Mouse (Mus musculus) liver, adult (tissue): ENCODE measurements around the gene Ccdc180.

Experiments
- GATA4 ChIP-seq: IDR thresholded peaks from 2 replicates; pipeline ENCODE4 v1.6.1; 2014; ENCODE audit warnings: mild to moderate bottlenecking, low read length; ENCODE audit not compliant: insufficient replicate concordance

The Ccdc180 gene

GRCm38 (mm10) chr4:45953025-45953919 is 63.2 kb downstream of the Ccdc180 start:
- no peak for TF ChIP-seq GATA4

GRCm38 (mm10) chr4:45955235-45955634 is 65.1 kb downstream of the Ccdc180 start:
- no peak for TF ChIP-seq GATA4

GRCm38 (mm10) chr4:45956131-45956530 is 66.0 kb downstream of the Ccdc180 start:
- no peak for TF ChIP-seq GATA4

- no peak for TF ChIP-seq GATA4
Measured at GRCm38 (mm10) chr4:45956706-45957105, 66.6 kb downstream of the Ccdc180 start.

- no peak for TF ChIP-seq GATA4
Measured at GRCm38 (mm10) chr4:45964771-45965439, 74.8 kb downstream of the Ccdc180 start, which contains the start of gene Tdrd7. TSS of gene Tdrd7 (plus strand) at chr4:45965334.

- peak; percentile 54; the same call in 1 of the 2 replicates for TF ChIP-seq GATA4
Measured at GRCm38 (mm10) chr4:45965737-45966447, 75.8 kb downstream of the Ccdc180 start.

- no peak for TF ChIP-seq GATA4
Measured at GRCm38 (mm10) chr4:45966716-45967115, 76.6 kb downstream of the Ccdc180 start.

GRCm38 (mm10) chr4:45967479-45968341 is 77.6 kb downstream of the Ccdc180 start:
- peak; percentile 37; the same call in 1 of the 2 replicates for TF ChIP-seq GATA4

GRCm38 (mm10) chr4:45969051-45969450 is 78.9 kb downstream of the Ccdc180 start:
- no peak for TF ChIP-seq GATA4

- TF ChIP-seq GATA4: no peak
Measured at GRCm38 (mm10) chr4:45970048-45970560, 80.0 kb downstream of the Ccdc180 start.

GRCm38 (mm10) chr4:45971806-45972447 is 81.8 kb downstream of the Ccdc180 start:
- TF ChIP-seq GATA4: peak; percentile 20; the same call in 1 of the 2 replicates

GRCm38 (mm10) chr4:45972448-45972854 is 82.3 kb downstream of the Ccdc180 start:
- no peak for TF ChIP-seq GATA4

- no peak for TF ChIP-seq GATA4
Measured at GRCm38 (mm10) chr4:45972951-45973350, 82.8 kb downstream of the Ccdc180 start.
